Mouse (Mus musculus) heart, embryonic 12.5 days (tissue): ENCODE measurements around the gene Cbs. TPM values are rescaled to one million over a fixed set of nuclear protein-coding genes. Genes with fewer than 3 reads are reported as not detected.

Experiments
- ATAC-seq: fragments of 200-750 bp; cut with Nextera tagmentation; 2 replicates; pipeline ENCODE4 v1.8.0; 2017; ENCODE audit warnings: moderate TSS enrichment, moderate library complexity; ENCODE audit not compliant: insufficient number of reproducible peaks, low FRiP score
- H3K27ac ChIP-seq: fragments of 300-500 bp; sonication (generic); 2 replicates; pipeline ENCODE4 v1.5.1; 2016; ENCODE audit warnings: mild to moderate bottlenecking, moderate library complexity; ENCODE audit not compliant: poor library complexity, severe bottlenecking
- H3K27me3 ChIP-seq: fragments of 300-500 bp; sonication (generic); replicated peaks from 2 replicates; pipeline ENCODE4 v1.6.1; 2016; ENCODE audit warnings: mild to moderate bottlenecking, moderate library complexity
- H3K36me3 ChIP-seq: fragments of 300-500 bp; sonication (generic); 2 replicates; pipeline ENCODE4 v1.6.1; 2016; ENCODE audit warnings: mild to moderate bottlenecking, moderate library complexity
- H3K4me1 ChIP-seq: fragments of 300-500 bp; sonication (generic); replicated peaks from 2 replicates; pipeline ENCODE4 v1.6.1; 2016; ENCODE audit warnings: mild to moderate bottlenecking
- H3K4me2 ChIP-seq: fragments of 300-500 bp; sonication (generic); 2 replicates; pipeline ENCODE4 v1.6.1; 2016; ENCODE audit warnings: mild to moderate bottlenecking, moderate library complexity
- H3K4me3 ChIP-seq: fragments of 300-500 bp; sonication (generic); 2 replicates; pipeline ENCODE4 v1.5.1; 2016; ENCODE audit warnings: mild to moderate bottlenecking
- H3K9ac ChIP-seq: fragments of 300-500 bp; sonication (generic); 2 replicates; pipeline ENCODE4 v1.6.1; 2016; ENCODE audit warnings: mild to moderate bottlenecking, moderate library complexity
- H3K9me3 ChIP-seq: fragments of 300-500 bp; sonication (generic); replicated peaks from 2 replicates; pipeline ENCODE4 v1.6.1; 2016; ENCODE audit warnings: mild to moderate bottlenecking, moderate library complexity
- WGBS: fragments of 180-500 bp; shearing (Covaris S2); methylation state at CpG from one replicate; pipeline ENCODE4 v1.1.7; 2016; 5-methylcytosine and 5-hydroxymethylcytosine counted together
- polyA plus RNA-seq: library from polyadenylated mRNA; unstranded; fragments of >200 nt; fragmentation: Nextera tagmentation; extraction: Ambion mirVana; gene quantifications from 2 replicates; pipeline ENCODE4 v1.2.1, GENCODE M21; 2016

The Cbs gene
- polyA plus RNA-seq: 0.48 and 0.70 TPM in 2 replicates

DNA sequence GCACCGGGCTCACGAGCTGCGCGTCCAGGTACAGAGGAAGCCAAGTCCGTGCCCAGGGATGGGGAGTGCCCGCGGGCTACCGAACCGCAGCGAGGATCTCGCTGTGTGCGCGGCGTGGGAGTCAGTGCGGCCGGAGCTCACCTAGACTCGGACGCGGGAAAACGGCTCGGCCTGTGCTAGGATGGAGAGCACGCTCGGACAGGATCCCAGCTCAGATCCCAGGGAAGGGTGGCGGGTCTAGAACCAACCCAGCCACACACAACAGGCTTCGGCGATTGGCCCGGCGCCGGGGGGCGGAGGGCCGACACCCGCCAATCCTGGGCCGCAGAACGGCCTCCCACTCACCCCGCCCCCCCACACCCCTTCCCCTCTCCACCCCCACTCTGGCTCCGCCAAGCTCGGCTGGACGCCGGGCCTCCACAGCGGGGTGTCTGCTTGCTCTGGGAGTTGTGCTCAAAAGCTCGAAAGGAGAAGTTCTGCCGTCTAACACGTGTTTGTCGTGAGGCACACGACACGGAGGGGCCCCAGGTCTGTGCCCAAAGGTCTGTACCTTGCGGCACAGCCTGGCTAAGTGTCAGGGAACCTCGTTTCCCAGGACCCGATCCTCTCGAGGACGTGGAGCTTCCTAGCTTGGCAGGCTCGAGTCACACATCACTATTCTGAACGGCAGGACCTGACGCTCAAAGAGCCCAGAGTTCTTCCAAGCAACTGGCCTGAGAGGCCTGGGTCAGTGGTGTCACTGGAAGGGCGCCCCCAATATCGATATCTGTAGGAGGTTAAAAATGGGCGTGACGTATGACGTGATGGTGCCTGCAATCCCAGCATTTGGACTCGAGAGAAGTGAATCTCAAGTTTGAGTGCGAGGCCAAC, at the start of gene Cbs:
Cbs (minus strand) TSS at position 297 of the 870 bp plus-strand sequence.
- Histone ChIP-seq H3K27ac (no peak within 1 kb of the TSS), H3K9me3 (no peaks in the 10 kb centered on the region)
- ATAC-seq: peak; percentile 84

DNA sequence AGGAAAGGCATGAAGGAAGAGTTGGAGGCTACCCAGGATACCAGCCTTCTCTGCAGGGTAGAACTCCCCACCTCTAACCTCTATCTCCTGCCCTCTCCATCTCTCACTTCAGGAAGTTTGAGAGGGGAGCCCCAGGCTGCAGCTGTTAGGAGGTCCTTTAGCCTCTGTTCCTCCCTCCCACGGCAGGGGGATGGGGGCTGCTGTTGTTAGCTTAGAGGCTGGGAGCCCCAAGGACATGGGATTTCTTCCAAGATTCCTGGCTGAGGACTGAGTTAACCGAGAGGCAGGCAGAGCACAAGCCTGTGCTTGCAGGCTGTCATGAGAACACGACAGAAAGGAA, 49.2 kb upstream of the Cbs start:
- Histone ChIP-seq H3K4me2 (0 out of 2 replicates have a peak overlapping the region, but pooled peaks have one; percentile 44), H3K9ac (no peak overlapping the region; the same call in 1 of the 2 replicates)

More for the DNA sequence above, at the start of gene Cbs:
- Histone ChIP-seq H3K4me2 (peak within 1 kb of the TSS; percentile 93), H3K9ac (peak within 1 kb of the TSS; percentile 63), H3K4me1 (peaks cover 20% of the 10 kb centered on the region), H3K36me3 (no peaks in the 10 kb centered on the region), H3K4me3 (peak within 1 kb of the TSS; percentile 55), H3K27me3 (peaks cover 21% of the 10 kb centered on the region)
- WGBS: 2% methylated on average over 60 of the region's 61 CpGs

DNA sequence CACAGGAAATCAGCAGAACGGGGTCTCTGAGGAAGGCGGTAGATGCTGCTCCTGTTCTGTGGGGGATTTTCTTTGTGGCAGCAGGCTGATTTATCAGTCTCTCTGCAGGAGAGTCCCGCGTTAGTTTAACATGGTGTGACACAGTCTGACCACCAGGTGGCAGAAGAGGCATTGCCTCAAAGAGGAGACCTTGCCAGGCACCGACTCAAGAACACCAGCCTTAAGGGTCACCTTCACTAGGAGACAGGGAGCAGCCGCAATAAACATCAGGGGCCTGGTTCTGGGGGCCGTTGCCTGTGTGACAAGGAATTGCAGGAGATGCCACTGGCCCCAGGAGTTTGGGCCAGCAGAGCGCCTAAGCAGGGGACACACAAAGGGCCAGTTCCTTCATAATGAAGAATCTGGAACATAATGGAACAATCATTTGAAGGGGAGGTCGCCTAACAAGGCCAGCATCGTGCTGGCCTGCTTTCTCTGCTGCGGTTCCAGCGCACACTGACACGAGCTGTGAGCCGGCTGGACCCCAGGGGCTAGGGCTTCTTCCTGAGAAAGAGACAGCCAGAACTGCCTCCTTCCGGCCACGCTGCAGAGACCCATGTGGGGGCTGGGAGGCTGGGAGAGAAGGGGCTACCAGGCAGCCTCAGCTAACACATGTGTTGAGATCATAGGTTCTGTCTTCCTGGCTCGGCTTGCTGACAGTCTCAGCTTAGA, 48.6 kb upstream of the Cbs start:
- peak overlapping the region; percentile 79 for H3K27ac ChIP-seq
- ATAC-seq: peak; percentile 58
- peaks cover 26% of the 10 kb centered on the region for H3K27me3 ChIP-seq
- peak overlapping the region; percentile 55 for H3K9ac ChIP-seq
- H3K4me1 ChIP-seq: peaks cover 11% of the 10 kb centered on the region
- H3K4me2 ChIP-seq: peak overlapping the region; percentile 44; the same call in 1 of the 2 replicates
- H3K9me3 ChIP-seq: no peaks in the 10 kb centered on the region
- H3K4me3 ChIP-seq: no peak overlapping the region
- H3K36me3 ChIP-seq: no peaks in the 10 kb centered on the region
- 11% methylated on average over 17 of the region's 17 CpGs for WGBS

More for the DNA sequence above, 49.2 kb upstream of the Cbs start:
- Histone ChIP-seq H3K4me1 (peaks cover 11% of the 10 kb centered on the region), H3K27me3 (peaks cover 22% of the 10 kb centered on the region), H3K4me3 (no peak overlapping the region), H3K27ac (peak overlapping the region; percentile 79), H3K36me3 (no peaks in the 10 kb centered on the region), H3K9me3 (no peaks in the 10 kb centered on the region)
- no peak for ATAC-seq
- WGBS: 24% methylated on average over 3 of the region's 3 CpGs

DNA sequence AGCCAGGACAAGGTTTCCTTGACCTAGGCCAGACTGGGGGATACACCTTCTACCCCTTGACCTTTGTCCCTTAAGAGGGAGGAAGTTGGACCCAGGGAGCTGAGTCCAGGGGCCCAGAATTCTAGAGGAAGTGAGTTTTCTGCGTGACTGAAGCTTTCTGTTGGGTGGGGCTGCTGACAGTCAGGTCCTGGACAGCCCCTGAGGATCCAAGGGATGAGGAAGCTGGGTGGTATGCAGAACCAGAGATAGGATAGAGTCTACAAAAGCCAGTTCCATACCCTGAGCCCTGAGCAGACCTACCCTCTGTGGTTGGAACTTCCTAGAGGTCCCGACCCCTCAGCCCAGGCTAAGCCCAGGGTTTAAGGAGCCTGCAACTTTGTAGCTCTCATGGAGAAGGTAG, 43.4 kb upstream of the Cbs start:
- WGBS: 59% methylated on average over 2 of the region's 2 CpGs
- Histone ChIP-seq H3K36me3 (no peaks in the 10 kb centered on the region), H3K27me3 (peaks cover 55% of the 10 kb centered on the region), H3K4me1 (no peaks in the 10 kb centered on the region), H3K4me2 (no peak overlapping the region), H3K9me3 (no peaks in the 10 kb centered on the region), H3K4me3 (no peak overlapping the region), H3K9ac (no peak overlapping the region), H3K27ac (no peak overlapping the region)
- no peak for ATAC-seq

DNA sequence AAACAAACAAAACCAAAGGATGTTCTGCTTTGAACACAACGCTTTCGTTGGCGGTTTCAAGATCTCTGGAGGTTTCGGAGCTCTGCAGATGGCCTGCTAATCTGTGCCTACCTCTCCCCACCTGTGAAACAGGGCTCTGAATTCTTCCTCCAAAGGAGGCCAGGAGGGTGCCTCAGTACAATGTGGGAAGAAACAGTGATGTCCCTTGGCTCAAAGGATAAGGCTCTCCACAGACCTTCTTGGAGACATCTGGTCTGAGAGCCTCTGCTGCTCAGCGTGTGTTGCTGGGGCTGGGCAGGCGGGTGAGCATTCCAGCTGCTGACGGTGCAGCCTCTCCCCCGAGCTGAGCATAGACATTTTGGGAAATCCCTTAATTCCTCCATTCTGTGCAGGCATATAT, 40.5 kb upstream of the Cbs start, which contains the start of gene Cryaa:
Cryaa (plus strand) TSS at position 301 of the 400 bp plus-strand sequence.
- H3K27me3 ChIP-seq: peaks cover 47% of the 10 kb centered on the region
- H3K9ac ChIP-seq: no peak within 1 kb of the TSS
- no peaks in the 10 kb centered on the region for H3K9me3 ChIP-seq
- H3K4me3 ChIP-seq: no peak within 1 kb of the TSS
- H3K4me2 ChIP-seq: no peak within 1 kb of the TSS
- H3K4me1 ChIP-seq: no peaks in the 10 kb centered on the region
- H3K36me3 ChIP-seq: no peaks in the 10 kb centered on the region
- no peak for ATAC-seq
- H3K27ac ChIP-seq: no peak within 1 kb of the TSS
- WGBS: 67% methylated on average over 8 of the region's 8 CpGs

DNA sequence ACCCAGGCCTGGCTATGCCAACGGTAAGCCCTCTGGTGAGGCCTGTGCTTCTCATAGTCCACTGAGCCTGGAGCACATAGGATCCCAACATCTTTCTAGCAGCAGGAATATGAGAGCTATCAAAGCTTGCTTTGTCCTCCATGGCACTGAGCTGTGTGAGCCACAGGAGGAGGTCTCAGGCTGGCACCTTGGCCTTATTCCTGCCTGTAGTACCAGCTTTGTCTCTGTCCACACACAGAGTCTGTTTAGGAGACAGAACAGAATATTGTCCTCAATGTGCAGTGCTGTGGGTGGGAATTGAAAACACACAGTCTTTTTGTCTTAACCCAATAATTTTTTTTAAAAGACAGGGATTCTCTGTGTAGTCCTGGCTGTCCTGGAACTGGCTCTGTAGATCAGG, 37.4 kb upstream of the Cbs start:
- H3K27me3 ChIP-seq: peaks cover 29% of the 10 kb centered on the region
- H3K27ac ChIP-seq: no peak overlapping the region
- 75% methylated on average over 1 of the region's 1 CpGs for WGBS
- no peaks in the 10 kb centered on the region for H3K4me1 ChIP-seq
- no peak for ATAC-seq
- no peaks in the 10 kb centered on the region for H3K36me3 ChIP-seq
- H3K4me2 ChIP-seq: no peak overlapping the region
- no peak overlapping the region for H3K4me3 ChIP-seq
- no peak overlapping the region for H3K9ac ChIP-seq
- H3K9me3 ChIP-seq: no peaks in the 10 kb centered on the region

DNA sequence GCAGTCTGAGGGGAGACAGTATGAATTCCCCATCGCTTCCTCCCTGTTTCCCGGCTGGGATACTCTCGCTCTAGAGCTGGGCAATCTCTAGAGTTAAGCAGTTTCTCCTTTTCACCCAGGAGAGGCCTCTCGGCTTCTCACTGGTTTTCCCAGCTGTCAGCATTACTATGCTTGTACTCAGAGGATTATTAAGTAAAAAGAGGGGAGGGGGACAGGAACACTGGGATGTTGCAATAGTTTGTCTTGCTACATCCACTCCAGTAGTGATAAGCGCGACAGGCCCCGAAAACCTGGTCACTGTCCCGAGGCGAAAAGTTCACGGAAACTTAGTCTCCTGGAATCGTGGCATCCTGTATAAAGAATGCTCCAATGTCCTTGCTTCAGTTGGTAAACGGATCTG, 35.2 kb upstream of the Cbs start:
- Histone ChIP-seq H3K4me3 (no peak overlapping the region), H3K4me1 (no peaks in the 10 kb centered on the region), H3K36me3 (no peaks in the 10 kb centered on the region), H3K9ac (no peak overlapping the region), H3K27me3 (peaks cover 12% of the 10 kb centered on the region; the same call in 1 of the 2 replicates), H3K4me2 (no peak overlapping the region), H3K27ac (no peak overlapping the region), H3K9me3 (no peaks in the 10 kb centered on the region)
- ATAC-seq: no peak
- 80% methylated on average over 12 of the region's 12 CpGs for WGBS

DNA sequence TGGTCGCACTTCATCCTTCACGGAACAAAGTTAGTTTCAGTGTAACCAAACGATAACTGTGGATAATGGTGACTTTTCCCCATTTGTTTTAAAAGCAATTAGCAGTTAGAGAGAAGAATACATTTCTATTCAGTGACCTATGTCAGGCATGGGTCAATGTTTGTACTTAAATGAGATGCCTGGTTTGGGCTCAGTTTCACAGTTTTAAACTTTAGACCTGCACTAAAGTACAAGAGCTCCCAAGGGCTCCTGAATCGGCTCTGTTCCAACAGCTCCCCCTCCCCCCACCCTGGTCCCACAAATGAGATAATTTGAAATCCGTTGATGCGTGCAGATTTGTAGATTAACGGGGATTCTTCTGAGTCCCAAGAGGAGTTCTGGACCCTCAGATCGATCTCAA, 34.7 kb upstream of the Cbs start:
- 73% methylated on average over 8 of the region's 8 CpGs for WGBS
- H3K36me3 ChIP-seq: no peaks in the 10 kb centered on the region
- no peak overlapping the region for H3K27ac ChIP-seq
- H3K4me3 ChIP-seq: no peak overlapping the region
- no peak overlapping the region for H3K9ac ChIP-seq
- no peak overlapping the region for H3K4me2 ChIP-seq
- ATAC-seq: no peak
- H3K4me1 ChIP-seq: no peaks in the 10 kb centered on the region
- no peaks in the 10 kb centered on the region for H3K9me3 ChIP-seq
- H3K27me3 ChIP-seq: peaks cover 11% of the 10 kb centered on the region; the same call in 1 of the 2 replicates

DNA sequence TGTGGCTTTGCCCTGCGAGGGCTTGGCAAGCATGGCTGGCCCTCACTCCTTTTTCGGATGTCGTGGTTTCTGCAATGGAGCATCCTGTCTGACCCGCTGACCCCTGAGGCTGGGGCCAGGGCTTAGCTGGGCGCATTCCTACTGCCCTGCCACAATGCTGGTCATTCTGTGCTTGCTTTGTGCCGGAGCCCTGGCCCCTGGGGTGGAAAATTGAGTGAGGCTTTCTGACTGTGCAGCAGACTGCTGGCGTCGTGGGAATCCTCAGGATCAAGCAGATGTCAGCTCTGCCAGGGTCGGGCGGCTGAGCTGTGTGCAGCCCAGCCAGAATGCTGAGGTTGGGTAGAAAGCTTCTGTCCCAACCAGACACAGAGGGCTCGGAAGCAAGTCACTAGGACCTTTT, 33.1 kb upstream of the Cbs start:
- no peaks in the 10 kb centered on the region for H3K9me3 ChIP-seq
- H3K27me3 ChIP-seq: 0 out of 2 replicates have a peak, but pooled peaks cover 3% of the 10 kb centered on the region
- H3K9ac ChIP-seq: no peak overlapping the region
- no peak for ATAC-seq
- H3K4me2 ChIP-seq: no peak overlapping the region
- H3K27ac ChIP-seq: no peak overlapping the region
- no peaks in the 10 kb centered on the region for H3K36me3 ChIP-seq
- WGBS: 64% methylated on average over 11 of the region's 11 CpGs
- no peak overlapping the region for H3K4me3 ChIP-seq
- H3K4me1 ChIP-seq: no peaks in the 10 kb centered on the region

DNA sequence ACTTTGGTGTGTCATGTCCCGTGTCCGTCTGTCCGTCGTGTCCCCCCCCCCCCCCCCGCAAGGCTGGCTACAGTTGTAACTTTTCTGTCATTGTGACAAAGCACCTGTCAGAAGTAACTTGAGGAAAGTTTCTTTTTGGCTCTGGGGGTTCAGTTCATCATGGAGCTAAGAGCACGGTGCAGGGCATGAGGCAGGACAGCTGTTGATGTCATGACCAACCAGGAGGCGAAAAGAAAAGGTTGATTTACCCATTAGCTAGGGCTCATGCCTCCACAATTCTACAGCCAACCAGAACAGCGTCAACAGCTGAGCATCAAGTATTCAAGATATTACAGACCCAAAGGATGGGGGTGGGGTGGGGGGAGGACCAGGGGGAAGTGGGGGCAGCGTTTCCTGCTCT, 31.3 kb upstream of the Cbs start:
- ATAC-seq: no peak
- Histone ChIP-seq H3K4me2 (no peak overlapping the region), H3K4me3 (no peak overlapping the region), H3K27ac (no peak overlapping the region), H3K27me3 (0 out of 2 replicates have a peak, but pooled peaks cover 3% of the 10 kb centered on the region), H3K4me1 (peaks cover 3% of the 10 kb centered on the region), H3K9ac (no peak overlapping the region), H3K36me3 (no peaks in the 10 kb centered on the region), H3K9me3 (no peaks in the 10 kb centered on the region)
- WGBS: 68% methylated on average over 8 of the region's 9 CpGs

DNA sequence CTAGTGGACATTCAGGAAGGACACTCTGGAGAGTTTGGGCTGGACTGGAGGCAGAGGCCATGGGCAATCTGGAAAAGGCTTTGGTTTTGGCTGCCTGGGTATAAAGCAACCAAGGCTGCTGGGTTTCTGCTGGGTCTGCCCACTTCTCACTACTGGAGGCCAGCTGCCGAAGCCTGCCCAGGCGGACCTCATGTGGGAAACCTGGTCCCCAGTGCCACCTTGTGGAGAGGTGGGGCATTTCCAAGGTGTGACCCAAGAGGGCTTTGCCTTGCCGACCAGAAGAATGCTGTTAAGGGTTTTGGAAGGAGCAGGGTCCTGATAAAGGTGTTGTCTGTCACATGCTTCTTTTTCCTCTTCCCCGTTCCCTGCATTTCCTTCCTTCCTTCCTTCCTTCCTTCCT, 27.7 kb upstream of the Cbs start:
- H3K9ac ChIP-seq: no peak overlapping the region
- no peaks in the 10 kb centered on the region for H3K9me3 ChIP-seq
- WGBS: 8% methylated on average over 4 of the region's 4 CpGs
- H3K4me1 ChIP-seq: peaks cover 3% of the 10 kb centered on the region
- peak; percentile 59; the same call in 1 of the 2 replicates for ATAC-seq
- no peak overlapping the region for H3K27ac ChIP-seq
- H3K27me3 ChIP-seq: 0 out of 2 replicates have a peak, but pooled peaks cover 3% of the 10 kb centered on the region
- no peaks in the 10 kb centered on the region for H3K36me3 ChIP-seq
- H3K4me3 ChIP-seq: no peak overlapping the region
- H3K4me2 ChIP-seq: no peak overlapping the region
